Mouse (Mus musculus) E14TG2a.4 (cell line): ENCODE data around the gene Oas3.

Experiments used
- CTCF ChIP-seq: conservative IDR thresholded peaks from 2 replicates; pipeline ENCODE4 v1.5.1; 2014; ENCODE audit warnings: low read length
- POU5F1 ChIP-seq: IDR thresholded peaks from 2 replicates; pipeline ENCODE4 v1.6.1; 2014; ENCODE audit warnings: low read length, borderline replicate concordance

DNA sequence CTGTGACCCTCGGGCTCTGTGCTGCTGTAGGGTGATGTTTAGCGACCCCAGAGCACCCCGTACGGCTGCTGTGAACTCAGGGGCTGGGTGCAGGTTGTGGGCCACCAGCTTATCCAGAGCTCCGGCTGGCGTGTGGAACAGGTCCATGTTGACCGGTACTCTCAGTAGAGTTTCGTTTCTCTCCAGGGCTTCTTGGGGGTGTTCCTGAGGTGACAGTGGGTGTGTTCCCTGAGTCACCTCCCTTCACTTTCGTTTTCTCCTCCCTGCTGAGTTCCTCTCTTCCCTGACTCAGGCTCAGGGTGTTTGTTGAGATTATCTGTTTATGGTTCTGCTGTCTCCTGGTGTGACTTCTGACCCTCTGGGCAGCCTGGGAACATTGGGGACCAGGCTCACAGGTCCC, at the start of gene Oas3:
- TF ChIP-seq CTCF = no peak
- no peak for TF ChIP-seq POU5F1
